Mouse (Mus musculus) urinary bladder, postnatal 14 days (tissue): ENCODE results near the gene Dnmt3a.
"Not testable (repeated sequence)": the region's sequence is repeated elsewhere in the genome, so short reads cannot be mapped to it uniquely, and the experiment has no call there.

Experiments
- DNase-seq: peaks from one replicate; pipeline ENCODE4 v3.0.0; 2021; ENCODE audit warnings: low spot score

The Dnmt3a gene

GRCm38 (mm10) chr12:3918577-3918976 is 112.8 kb downstream of the Dnmt3a start:
- no peak for DNase-seq

DNA sequence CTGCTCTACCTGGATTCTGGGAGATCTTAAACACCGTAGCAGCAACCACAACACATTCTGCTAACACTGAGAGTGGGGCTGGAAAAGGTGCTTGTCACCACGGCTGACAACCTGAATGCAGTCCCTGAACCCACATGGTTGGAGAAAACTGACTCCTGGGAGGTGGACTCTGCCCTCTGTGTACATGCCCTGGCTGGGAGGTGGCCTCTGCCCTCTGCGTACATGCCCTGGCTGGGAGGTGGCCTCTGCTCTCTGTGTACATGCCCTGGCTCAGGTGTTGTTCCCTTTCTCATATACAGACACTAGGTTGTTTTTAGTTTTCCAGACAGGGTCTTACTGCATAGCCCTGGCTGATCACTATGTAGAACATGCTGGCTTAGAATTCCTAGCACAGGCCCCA is 113.6 kb downstream of the Dnmt3a start:
- no peak for DNase-seq

DNA sequence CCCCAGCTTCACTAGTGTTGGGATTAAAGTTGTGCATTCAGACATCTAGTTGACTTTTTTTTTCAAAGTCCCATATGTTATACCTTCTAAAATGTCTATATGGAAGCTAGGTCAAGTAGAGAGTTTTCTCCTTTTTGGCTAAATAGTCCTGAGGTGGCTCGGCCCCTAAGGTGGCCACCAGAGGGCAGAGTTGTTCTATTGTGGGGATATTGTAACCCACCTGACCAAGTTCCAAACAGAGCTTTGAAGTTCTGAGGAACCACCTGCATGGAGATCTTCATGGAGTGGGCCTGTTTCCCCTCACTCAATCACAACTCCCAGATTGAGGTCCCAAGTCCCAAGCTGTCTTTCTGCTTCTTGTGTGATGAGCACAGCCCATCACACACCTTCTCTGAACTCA is 120.3 kb downstream of the Dnmt3a start:
- DNase-seq: peak; percentile 70

DNA sequence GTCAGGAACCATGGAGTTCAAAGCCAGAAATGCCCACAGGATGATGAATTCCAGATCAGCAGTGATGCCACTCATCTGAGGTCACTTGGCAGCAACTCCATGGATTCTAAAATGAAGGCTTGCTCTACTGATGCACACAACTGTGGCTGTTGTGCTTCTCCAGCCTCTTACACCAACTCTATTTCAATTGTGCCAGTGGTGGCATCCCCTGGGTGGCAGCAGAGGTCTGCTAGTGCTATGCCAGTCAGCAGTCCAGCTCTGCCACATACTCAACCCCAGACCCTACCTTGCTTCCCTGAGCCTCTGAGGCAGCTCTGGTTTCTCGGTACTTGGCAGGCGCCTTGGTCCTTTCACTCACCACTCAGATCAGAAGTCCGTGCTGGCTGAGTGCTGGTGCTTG is 123.0 kb downstream of the Dnmt3a start:
- no peak for DNase-seq

DNA sequence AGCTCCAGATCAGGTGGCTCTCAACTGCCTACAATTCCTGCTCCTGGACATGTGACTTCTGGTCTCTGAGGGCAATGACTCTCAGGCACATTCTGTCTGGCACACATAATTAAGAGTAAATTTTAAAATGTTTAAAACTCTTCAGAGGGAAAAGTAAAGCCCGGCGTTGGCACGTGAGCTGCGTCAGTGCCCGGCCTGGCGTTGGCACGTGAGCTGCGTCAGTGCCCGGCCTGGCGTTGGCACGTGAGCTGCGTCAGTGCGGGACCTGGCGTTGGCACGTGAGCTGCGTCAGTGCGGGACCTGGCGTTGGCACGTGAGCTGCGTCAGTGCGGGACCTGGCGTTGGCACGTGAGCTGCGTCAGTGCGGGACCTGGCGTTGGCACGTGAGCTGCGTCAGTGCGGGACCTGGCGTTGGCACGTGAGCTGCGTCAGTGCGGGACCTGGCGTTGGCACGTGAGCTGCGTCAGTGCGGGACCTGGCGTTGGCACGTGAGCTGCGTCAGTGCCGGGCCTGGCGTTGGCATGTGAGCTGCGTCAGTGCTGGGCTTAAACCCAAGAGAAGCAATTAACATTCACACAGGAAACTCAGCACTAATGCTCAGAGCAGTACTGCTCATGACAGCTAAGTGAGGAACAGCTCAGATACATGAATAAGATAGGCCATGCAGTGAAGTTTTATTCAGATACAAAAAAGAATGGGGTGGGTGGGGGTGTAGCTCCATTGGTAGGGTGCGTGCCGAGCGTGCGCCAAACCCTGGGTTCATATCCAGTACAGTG is 124.5 kb downstream of the Dnmt3a start:
- not testable (repeated sequence) for DNase-seq

DNA sequence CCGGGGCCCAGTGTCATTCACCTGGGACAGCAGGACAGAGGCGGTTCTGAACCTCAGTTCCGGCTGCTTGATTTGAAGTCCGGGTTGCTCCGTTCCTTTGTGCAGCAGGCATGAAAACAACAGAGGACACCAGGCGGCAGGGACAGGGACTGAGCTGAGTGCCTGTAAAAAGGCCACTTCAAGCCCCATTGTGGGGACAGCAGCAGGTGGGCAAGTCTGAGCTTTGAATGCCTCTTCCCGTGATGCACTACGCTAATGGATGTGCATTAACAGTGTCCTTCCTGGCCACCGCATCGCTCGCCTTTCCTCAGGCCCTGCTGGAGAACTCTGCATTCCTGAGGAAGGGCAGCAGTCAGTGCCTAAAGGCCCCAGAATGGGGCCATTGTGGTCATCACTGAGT is 136.2 kb downstream of the Dnmt3a start:
- no peak for DNase-seq

DNA sequence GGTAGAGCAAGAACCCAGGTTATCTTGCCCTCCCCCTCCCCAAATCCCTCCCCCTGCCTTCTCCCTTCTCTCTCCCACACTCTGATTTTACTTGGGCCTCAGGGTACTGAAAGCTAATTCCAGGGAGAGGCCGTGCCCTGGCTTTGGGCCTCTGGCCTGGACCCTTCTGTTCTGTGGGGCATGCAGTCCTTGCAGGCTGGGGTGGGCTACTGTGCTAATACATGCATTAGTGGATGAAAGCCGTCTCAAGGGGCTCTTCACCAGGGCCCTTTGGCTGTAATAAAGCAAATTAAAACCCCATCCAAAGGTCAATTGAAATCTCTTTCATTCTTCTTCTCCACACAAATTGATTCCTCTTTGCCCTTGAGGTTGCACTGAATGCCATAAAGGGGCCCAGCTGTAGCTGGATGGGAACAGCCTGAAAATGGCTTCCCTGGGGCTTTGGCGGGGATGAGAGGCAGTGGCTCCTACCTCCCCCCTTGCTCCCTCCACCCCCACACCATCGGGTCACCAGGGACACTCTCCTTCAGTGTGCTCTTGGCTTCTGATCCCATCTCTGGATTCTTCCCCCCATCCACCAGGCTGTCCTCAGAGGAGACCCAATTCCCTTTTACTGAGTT is 138.8 kb downstream of the Dnmt3a start:
- DNase-seq: no peak

DNA sequence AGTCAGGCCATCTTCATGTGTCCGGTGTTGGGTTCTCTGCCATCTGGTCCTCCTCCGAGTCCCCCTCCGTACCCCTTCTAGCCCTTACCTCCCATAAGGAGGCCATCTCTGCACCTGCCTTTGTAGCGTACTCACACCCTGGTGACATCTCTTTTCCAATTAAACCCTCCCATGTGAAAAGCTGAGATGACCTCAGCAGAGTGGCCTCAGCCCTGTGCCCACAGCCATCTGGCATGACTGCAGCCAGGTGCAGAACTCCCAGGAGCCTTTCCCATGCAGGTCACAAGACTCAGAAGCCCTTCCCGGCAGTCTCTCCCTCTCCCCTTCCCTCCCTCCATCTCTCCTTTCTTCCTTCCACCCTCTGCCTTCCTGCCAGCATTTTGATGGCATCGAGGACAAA is 141.7 kb downstream of the Dnmt3a start:
- no peak for DNase-seq

- no peak for DNase-seq
These were observed 148.8 kb downstream of the Dnmt3a start, which contains the start of gene Pomc for GRCm38 (mm10) chr12:3954651-3955050. Pomc (plus strand) TSS chr12:3954951.

DNA sequence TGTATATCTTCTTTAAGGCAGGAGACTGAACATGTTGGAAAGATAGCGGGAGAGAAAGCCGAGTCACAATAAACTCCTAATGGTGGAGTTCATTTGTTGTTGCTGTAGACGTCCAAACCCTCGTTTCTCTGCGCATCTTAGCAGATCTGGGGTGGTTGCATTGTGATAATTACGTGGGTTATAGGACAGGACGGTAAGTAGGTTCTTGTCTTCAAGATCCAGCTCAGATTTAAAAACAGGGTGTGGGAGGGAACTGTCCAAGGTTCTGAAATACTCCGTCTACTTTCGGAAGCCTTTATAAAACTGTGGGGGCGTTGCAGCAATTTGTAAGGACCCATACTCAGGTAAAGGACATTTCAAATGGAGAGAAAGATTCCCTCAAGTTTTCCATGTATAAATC is 149.6 kb downstream of the Dnmt3a start:
- no peak for DNase-seq

DNA sequence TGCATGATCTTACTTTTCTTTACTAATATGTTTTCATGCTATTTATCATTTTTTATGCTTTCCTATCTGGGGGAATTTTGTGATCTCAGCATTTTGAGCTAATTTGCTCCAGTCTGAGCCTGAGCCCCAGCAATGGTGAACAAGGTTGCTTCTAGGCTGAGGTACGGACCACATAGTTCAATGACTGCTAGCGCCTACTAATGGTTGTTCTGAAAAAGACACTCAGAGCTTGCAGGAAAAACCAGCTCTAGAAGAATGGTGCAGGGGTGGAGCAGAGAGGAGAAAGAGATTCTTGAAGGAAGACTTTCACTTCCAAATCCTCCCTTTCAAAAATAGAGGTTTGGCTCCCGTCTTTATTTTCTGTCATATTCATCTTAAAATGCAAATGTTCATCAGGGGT is 150.5 kb downstream of the Dnmt3a start:
- no peak for DNase-seq

DNA sequence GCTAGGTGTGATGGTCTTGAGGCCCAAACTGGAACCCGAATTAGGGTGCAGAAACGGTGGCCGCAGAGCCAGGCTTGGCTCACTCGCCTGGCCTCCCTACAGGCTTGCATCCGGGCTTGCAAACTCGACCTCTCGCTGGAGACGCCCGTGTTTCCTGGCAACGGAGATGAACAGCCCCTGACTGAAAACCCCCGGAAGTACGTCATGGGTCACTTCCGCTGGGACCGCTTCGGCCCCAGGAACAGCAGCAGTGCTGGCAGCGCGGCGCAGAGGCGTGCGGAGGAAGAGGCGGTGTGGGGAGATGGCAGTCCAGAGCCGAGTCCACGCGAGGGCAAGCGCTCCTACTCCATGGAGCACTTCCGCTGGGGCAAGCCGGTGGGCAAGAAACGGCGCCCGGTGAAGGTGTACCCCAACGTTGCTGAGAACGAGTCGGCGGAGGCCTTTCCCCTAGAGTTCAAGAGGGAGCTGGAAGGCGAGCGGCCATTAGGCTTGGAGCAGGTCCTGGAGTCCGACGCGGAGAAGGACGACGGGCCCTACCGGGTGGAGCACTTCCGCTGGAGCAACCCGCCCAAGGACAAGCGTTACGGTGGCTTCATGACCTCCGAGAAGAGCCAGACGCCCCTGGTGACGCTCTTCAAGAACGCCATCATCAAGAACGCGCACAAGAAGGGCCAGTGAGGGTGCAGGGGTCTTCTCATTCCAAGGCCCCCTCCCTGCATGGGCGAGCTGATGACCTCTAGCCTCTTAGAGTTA is 154.2 kb downstream of the Dnmt3a start:
- DNase-seq: peak; percentile 74

- DNase-seq: no peak
These were observed 154.7 kb downstream of the Dnmt3a start for GRCm38 (mm10) chr12:3960553-3960952.
